Mouse (Mus musculus) stomach, embryonic 15.5 days (tissue): ENCODE data around the gene Cyp2d34. TPM values are rescaled to one million over a fixed set of nuclear protein-coding genes. Genes with fewer than 3 reads are reported as not detected.

ENCODE experiments used
- ATAC-seq: fragments of 200-750 bp; cut with Nextera tagmentation; 2 replicates; pipeline ENCODE4 v1.8.0; 2017; ENCODE audit warnings: low read depth, moderate number of reproducible peaks, moderate TSS enrichment; ENCODE audit not compliant: insufficient read depth, low FRiP score
- H3K27ac ChIP-seq: fragments of 300-500 bp; sonication (generic); 2 replicates; pipeline ENCODE4 v1.5.1; 2015; ENCODE audit warnings: mild to moderate bottlenecking, inconsistent platforms
- H3K27me3 ChIP-seq: fragments of 300-500 bp; sonication (generic); replicated peaks from 2 replicates; pipeline ENCODE4 v1.6.1; 2015; ENCODE audit warnings: inconsistent platforms
- H3K36me3 ChIP-seq: fragments of 300-500 bp; sonication (generic); 2 replicates; pipeline ENCODE4 v1.6.1; 2015; ENCODE audit warnings: inconsistent platforms
- H3K4me1 ChIP-seq: fragments of 300-500 bp; sonication (generic); 2 replicates; pipeline ENCODE4 v1.6.1; 2015; ENCODE audit warnings: inconsistent platforms
- H3K4me2 ChIP-seq: fragments of 300-500 bp; sonication (generic); 2 replicates; pipeline ENCODE4 v1.6.1; 2015; ENCODE audit warnings: mild to moderate bottlenecking, inconsistent platforms
- H3K4me3 ChIP-seq: fragments of 300-500 bp; sonication (generic); replicated peaks from 2 replicates; pipeline ENCODE4 v1.5.1; 2015; ENCODE audit warnings: inconsistent platforms
- H3K9ac ChIP-seq: fragments of 300-500 bp; sonication (generic); 2 replicates; pipeline ENCODE4 v1.6.1; 2015; ENCODE audit warnings: inconsistent platforms
- H3K9me3 ChIP-seq: fragments of 300-500 bp; sonication (generic); 2 replicates; pipeline ENCODE4 v1.6.1; 2016; ENCODE audit warnings: inconsistent platforms
- WGBS: fragments of 180-500 bp; shearing (Covaris S2); methylation state at CpG from one replicate; pipeline ENCODE4 v1.1.7; 2015; 5-methylcytosine and 5-hydroxymethylcytosine counted together
- polyA plus RNA-seq: library from polyadenylated mRNA; unstranded; fragments of >200 nt; fragmentation: Nextera tagmentation; extraction: Ambion mirVana; gene quantifications from 2 replicates; pipeline ENCODE4 v1.2.1, GENCODE M21; 2015

The Cyp2d34 gene
- polyA plus RNA-seq, result not detected in 2 replicates

- H3K9me3 ChIP-seq, result no peaks in the 10 kb centered on the region
- 90% methylated on average over 7 of the region's 7 CpGs for WGBS
- no peaks in the 10 kb centered on the region for H3K27me3 ChIP-seq
- no peak within 1 kb of the TSS for H3K4me3 ChIP-seq
- H3K27ac ChIP-seq, result no peak within 1 kb of the TSS
- no peak for ATAC-seq
- no peak within 1 kb of the TSS for H3K4me2 ChIP-seq
- no peaks in the 10 kb centered on the region for H3K4me1 ChIP-seq
- H3K36me3 ChIP-seq, result no peaks in the 10 kb centered on the region
- H3K9ac ChIP-seq, result no peak within 1 kb of the TSS
Measured at GRCm38 (mm10) chr15:82620531-82621202, at the start of gene Cyp2d34. Gene Cyp2d34 (minus strand): TSS chr15:82620946.

GRCm38 (mm10) chr15:82656346-82656745 lies 35.6 kb upstream of the Cyp2d34 start:
- Histone ChIP-seq H3K27me3 (no peaks in the 10 kb centered on the region), H3K4me1 (no peaks in the 10 kb centered on the region), H3K4me3 (no peak overlapping the region), H3K27ac (no peak overlapping the region), H3K36me3 (no peaks in the 10 kb centered on the region), H3K4me2 (no peak overlapping the region), H3K9me3 (no peaks in the 10 kb centered on the region), H3K9ac (no peak overlapping the region)
- WGBS, result 48% methylated on average over 2 of the region's 2 CpGs
- no peak for ATAC-seq

GRCm38 (mm10) chr15:82644371-82644770 lies 23.6 kb upstream of the Cyp2d34 start:
- Histone ChIP-seq H3K9ac (no peak overlapping the region), H3K9me3 (no peaks in the 10 kb centered on the region), H3K27me3 (no peaks in the 10 kb centered on the region), H3K36me3 (no peaks in the 10 kb centered on the region), H3K27ac (no peak overlapping the region), H3K4me1 (no peaks in the 10 kb centered on the region), H3K4me2 (no peak overlapping the region), H3K4me3 (no peak overlapping the region)
- 75% methylated on average over 3 of the region's 3 CpGs for WGBS
- no peak for ATAC-seq

GRCm38 (mm10) chr15:82643771-82644170 lies 23.0 kb upstream of the Cyp2d34 start:
- H3K9me3 ChIP-seq, result no peaks in the 10 kb centered on the region
- H3K36me3 ChIP-seq, result no peaks in the 10 kb centered on the region
- no peak overlapping the region for H3K4me3 ChIP-seq
- no peak for ATAC-seq
- no peak overlapping the region for H3K9ac ChIP-seq
- H3K27me3 ChIP-seq, result no peaks in the 10 kb centered on the region
- H3K4me2 ChIP-seq, result no peak overlapping the region
- WGBS, result 91% methylated on average over 5 of the region's 5 CpGs
- no peak overlapping the region for H3K27ac ChIP-seq
- no peaks in the 10 kb centered on the region for H3K4me1 ChIP-seq

- ATAC-seq, result no peak
- H3K4me1 ChIP-seq, result no peaks in the 10 kb centered on the region
- no peak overlapping the region for H3K4me3 ChIP-seq
- 77% methylated on average over 3 of the region's 3 CpGs for WGBS
- H3K27ac ChIP-seq, result no peak overlapping the region
- H3K9ac ChIP-seq, result no peak overlapping the region
- H3K4me2 ChIP-seq, result no peak overlapping the region
- no peaks in the 10 kb centered on the region for H3K36me3 ChIP-seq
- no peaks in the 10 kb centered on the region for H3K27me3 ChIP-seq
- no peaks in the 10 kb centered on the region for H3K9me3 ChIP-seq
Measured at GRCm38 (mm10) chr15:82642771-82643170, 22.0 kb upstream of the Cyp2d34 start.

- Histone ChIP-seq H3K4me3 (no peak overlapping the region), H3K9ac (no peak overlapping the region), H3K9me3 (no peaks in the 10 kb centered on the region), H3K4me1 (no peaks in the 10 kb centered on the region), H3K27me3 (no peaks in the 10 kb centered on the region), H3K36me3 (no peaks in the 10 kb centered on the region), H3K27ac (no peak overlapping the region), H3K4me2 (no peak overlapping the region)
- ATAC-seq, result no peak
- WGBS, result 85% methylated on average over 2 of the region's 2 CpGs
Measured at GRCm38 (mm10) chr15:82641921-82642320, 21.2 kb upstream of the Cyp2d34 start.

GRCm38 (mm10) chr15:82641390-82641789 lies 20.6 kb upstream of the Cyp2d34 start:
- Histone ChIP-seq H3K4me2 (no peak overlapping the region), H3K36me3 (no peaks in the 10 kb centered on the region), H3K4me3 (no peak overlapping the region), H3K27me3 (no peaks in the 10 kb centered on the region), H3K27ac (no peak overlapping the region), H3K9me3 (no peaks in the 10 kb centered on the region), H3K4me1 (no peaks in the 10 kb centered on the region), H3K9ac (no peak overlapping the region)
- 86% methylated on average over 5 of the region's 5 CpGs for WGBS
- no peak for ATAC-seq

GRCm38 (mm10) chr15:82640201-82640600 lies 19.5 kb upstream of the Cyp2d34 start:
- Histone ChIP-seq H3K36me3 (no peaks in the 10 kb centered on the region), H3K9ac (no peak overlapping the region), H3K4me2 (no peak overlapping the region), H3K9me3 (no peaks in the 10 kb centered on the region), H3K4me3 (no peak overlapping the region), H3K27me3 (no peaks in the 10 kb centered on the region), H3K27ac (no peak overlapping the region), H3K4me1 (no peaks in the 10 kb centered on the region)
- no peak for ATAC-seq
- WGBS, result 86% methylated on average over 7 of the region's 7 CpGs

- Histone ChIP-seq H3K36me3 (no peaks in the 10 kb centered on the region), H3K4me3 (no peak overlapping the region), H3K9ac (no peak overlapping the region), H3K27ac (no peak overlapping the region), H3K27me3 (no peaks in the 10 kb centered on the region), H3K9me3 (no peaks in the 10 kb centered on the region), H3K4me2 (no peak overlapping the region), H3K4me1 (no peaks in the 10 kb centered on the region)
- no peak for ATAC-seq
- 72% methylated on average over 14 of the region's 14 CpGs for WGBS
Measured at GRCm38 (mm10) chr15:82637130-82638075, 16.7 kb upstream of the Cyp2d34 start.

GRCm38 (mm10) chr15:82634976-82635375 lies 14.2 kb upstream of the Cyp2d34 start:
- Histone ChIP-seq H3K27ac (no peak overlapping the region), H3K9me3 (no peaks in the 10 kb centered on the region), H3K27me3 (no peaks in the 10 kb centered on the region), H3K4me2 (no peak overlapping the region), H3K36me3 (no peaks in the 10 kb centered on the region), H3K4me3 (no peak overlapping the region), H3K4me1 (no peaks in the 10 kb centered on the region), H3K9ac (no peak overlapping the region)
- no peak for ATAC-seq
- 82% methylated on average over 1 of the region's 1 CpGs for WGBS

GRCm38 (mm10) chr15:82621993-82622392 lies 1.2 kb upstream of the Cyp2d34 start:
- ATAC-seq, result no peak
- Histone ChIP-seq H3K36me3 (no peaks in the 10 kb centered on the region), H3K4me3 (no peak overlapping the region), H3K27ac (no peak overlapping the region), H3K4me1 (no peaks in the 10 kb centered on the region), H3K9ac (no peak overlapping the region), H3K27me3 (no peaks in the 10 kb centered on the region), H3K4me2 (no peak overlapping the region), H3K9me3 (no peaks in the 10 kb centered on the region)
- WGBS, result 57% methylated on average over 1 of the region's 1 CpGs

GRCm38 (mm10) chr15:82618362-82619020 lies 2.3 kb downstream of the Cyp2d34 start:
- Histone ChIP-seq H3K27me3 (no peaks in the 10 kb centered on the region), H3K4me3 (no peak overlapping the region), H3K9ac (no peak overlapping the region), H3K27ac (no peak overlapping the region), H3K4me2 (no peak overlapping the region), H3K4me1 (no peaks in the 10 kb centered on the region), H3K9me3 (no peaks in the 10 kb centered on the region), H3K36me3 (no peaks in the 10 kb centered on the region)
- WGBS, result 95% methylated on average over 9 of the region's 9 CpGs
- no peak for ATAC-seq
